Mouse (Mus musculus): ENCODE results near the gene Agrn.
"Not testable (repeated sequence)": the region's sequence is repeated elsewhere in the genome, so short reads cannot be mapped to it uniquely, and the experiment has no call there.

Gene Agrn

GRCm38 (mm10) chr4:156200623-156201475 lies 3.6 kb upstream of the Agrn start, which contains the start of gene Isg15:
TSS of gene Isg15 (minus strand) at chr4:156200818.
- no peak for DNase-seq

DNA sequence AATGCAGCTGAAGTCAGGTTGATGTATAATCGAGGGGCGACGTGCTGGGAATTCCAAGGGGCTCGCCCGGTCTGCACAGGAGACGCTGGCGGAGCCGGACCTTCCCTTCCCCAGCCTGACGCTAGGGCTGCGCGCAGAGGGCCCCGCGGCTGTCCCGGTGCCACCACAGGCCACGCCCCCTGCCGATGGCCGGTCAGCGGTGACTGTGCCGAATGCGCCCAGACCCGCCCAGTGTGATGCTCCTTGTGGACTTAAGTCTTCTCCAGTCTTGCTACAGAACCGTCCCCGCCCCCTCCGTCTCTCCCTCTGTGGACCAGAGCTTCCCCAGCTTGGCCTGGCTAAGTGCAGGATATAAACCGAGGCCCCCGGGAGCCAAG lies 529 bp upstream of the Agrn start:
- DNase-seq, result peak; percentile 84

DNA sequence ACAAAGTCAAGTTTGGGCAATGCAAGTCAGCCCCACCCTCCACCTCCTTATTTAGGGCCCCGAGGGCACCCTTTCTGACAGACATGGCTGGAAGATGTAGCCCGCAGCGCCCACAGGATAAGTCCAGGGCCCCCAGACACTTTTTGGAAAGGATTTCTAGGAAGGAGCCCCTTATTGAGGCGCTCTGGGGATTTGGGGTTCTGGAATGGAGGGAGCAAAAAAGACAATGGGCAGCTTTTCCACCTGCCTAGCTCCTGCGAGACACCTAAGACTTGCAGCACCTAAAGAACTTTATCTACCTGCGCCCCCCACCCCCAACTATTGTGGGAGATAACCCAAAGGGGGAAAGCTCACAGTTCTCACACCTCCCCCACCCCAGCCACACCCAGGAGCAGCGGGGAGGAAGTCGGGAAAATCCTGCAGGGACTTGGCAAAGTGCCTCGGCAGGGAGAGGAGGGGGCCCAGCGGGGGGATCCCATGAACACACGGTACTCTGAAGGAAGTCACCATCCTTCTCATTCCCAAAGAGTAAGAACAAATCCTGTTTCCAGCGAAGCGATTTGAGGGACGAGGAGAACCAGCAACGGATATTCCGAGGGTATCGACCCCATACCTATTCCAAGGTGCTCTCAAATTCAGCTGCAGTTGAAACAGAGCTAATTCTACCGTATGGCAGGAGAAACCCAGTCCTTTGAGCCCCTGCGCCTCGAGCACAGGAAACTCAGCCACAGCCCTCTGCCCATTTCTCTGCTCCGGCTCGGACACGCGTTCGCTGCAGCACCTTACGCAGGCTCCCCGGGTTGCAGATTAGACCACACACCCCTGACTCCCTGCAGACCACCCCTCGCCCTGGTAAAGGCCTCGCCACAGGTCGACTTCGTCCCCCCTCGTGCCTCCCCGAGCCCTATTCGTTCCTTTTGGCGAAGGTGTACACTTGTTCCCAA lies 1.1 kb downstream of the Agrn start:
- DNase-seq, result peak; percentile 59

GRCm38 (mm10) chr4:156194346-156194745 lies 2.9 kb downstream of the Agrn start:
- no peak for DNase-seq

- no peak for DNase-seq
These were observed 3.4 kb downstream of the Agrn start for GRCm38 (mm10) chr4:156193906-156194305.

DNA sequence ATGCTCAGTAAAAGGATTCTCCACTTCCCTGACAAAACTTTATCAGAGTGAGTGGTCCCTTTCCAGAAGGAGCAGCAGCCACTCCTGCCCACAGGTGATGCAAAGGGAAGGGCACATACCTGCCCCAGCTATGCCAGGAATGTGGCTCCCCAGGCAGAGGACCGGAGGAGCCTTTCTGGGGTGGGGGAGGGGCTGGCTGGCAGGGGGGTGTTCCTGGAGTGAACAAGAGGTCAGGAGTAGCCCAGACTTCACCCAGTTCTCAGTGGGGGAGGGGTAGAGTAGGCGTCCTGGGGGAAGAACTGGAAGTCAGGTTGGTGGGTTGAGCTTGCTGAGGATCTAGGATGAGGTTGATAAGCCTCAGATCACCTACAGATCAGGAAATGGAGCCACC lies 4.1 kb downstream of the Agrn start:
- DNase-seq, result no peak

DNA sequence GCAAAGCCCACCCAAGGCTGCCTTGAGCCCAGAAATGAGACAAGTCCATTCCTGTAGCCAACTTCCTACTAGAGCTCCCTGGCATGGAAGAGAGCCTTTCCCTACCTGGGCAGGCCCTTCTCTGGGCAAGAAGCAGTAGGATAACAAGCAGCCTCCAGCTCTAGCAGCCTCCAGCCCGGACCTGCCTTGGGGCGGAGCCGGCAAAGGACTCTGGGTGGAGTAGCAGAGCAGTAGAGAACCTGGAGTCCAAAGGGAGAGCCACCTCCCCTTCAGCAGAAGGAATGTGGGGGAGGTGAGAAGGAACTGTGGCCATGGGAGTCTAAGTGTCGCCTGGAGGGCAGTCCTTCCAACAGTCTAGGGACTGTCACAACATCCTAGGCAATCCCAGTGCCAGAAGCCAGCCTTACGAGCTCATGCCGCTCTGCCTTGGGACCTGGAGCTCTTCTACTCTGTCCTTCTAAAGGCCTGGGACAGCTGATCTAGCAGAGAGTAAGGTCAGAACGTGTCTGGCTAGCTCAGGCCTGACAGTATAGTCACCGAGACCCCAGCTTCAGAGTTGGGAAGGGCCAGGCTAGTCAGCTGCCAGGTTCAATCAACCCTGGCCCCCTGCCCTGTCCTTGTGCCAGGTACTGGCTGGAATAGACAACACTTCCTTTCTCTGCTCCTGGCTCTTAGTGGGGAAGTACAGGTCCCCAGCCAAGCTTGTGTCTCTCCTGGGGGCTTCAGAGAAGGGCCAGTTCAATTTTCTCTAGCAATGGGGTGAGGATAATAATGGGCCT lies 4.7 kb downstream of the Agrn start:
- DNase-seq, result no peak

GRCm38 (mm10) chr4:156188811-156189323 lies 8.4 kb downstream of the Agrn start:
- peak; percentile 65 for DNase-seq

- DNase-seq, result no peak
These were observed 9.0 kb downstream of the Agrn start for GRCm38 (mm10) chr4:156188162-156188810.

- DNase-seq, result peak; percentile 62
These were observed 11.1 kb downstream of the Agrn start for GRCm38 (mm10) chr4:156185950-156186850.

- no peak for DNase-seq
These were observed 11.8 kb downstream of the Agrn start for GRCm38 (mm10) chr4:156185456-156185949.

GRCm38 (mm10) chr4:156184291-156184954 lies 12.9 kb downstream of the Agrn start:
- DNase-seq, result no peak

DNA sequence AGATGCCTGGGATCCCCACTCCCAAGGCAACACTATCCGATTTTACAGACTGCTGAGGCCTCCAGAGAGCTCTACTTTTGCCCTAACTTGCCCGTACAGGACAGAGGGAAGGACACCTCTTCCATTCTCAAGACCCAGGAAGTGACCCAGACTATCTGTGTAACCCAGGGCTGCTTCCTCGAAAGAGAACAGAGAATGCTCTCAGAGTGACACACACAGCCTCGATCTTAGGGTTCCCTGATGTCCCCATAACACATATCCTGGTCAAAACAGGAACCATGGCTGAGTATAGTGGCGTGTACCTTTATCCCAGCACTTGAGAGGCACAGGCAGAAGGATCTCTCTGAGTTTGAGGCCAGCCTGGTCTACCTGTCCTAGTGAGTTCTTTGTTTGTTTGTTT lies 13.5 kb downstream of the Agrn start:
- DNase-seq, result no peak

DNA sequence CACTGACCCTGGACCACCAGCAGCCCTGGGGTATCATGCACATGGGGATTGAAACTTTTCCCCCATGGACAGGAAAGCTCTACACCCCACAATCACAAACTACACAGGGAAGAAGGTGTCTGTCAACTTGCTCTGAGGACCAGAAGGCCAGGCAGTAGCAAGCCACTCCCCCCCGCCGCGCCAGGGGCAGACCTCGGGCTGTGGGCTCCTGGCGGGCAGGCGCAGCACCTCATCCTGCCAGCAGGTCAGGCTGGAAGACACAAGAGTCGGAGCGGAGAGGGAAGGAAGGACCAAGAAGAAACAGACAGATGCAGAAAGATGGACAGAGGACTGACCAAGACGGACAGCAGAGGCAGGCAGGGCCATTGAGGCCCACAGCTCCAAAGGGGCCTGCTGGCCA lies 19.7 kb downstream of the Agrn start:
- DNase-seq, result no peak

DNA sequence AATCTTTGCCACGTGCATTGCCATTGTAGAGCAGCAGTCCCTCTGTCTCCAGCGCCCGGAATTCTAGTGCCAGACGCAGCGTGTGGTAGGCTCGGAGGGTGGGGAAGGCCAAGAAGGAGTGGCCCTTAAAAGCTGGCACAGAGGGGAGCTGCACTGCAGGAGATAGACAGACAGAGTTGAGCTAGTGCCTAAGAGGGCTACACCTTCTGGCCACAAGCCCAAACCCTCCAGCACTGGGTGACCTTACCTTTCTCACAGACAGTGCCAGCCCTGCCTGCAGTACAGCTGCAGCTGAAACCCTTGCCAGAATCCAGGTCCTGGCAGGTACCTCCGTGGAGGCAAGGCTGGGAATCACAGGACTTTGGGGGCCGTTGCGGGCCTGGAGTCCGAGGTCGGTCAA lies 25.5 kb downstream of the Agrn start:
- no peak for DNase-seq

- no peak for DNase-seq
These were observed 28.2 kb downstream of the Agrn start for GRCm38 (mm10) chr4:156169129-156169528.

GRCm38 (mm10) chr4:156168611-156169010 lies 28.7 kb downstream of the Agrn start:
- no peak for DNase-seq

DNA sequence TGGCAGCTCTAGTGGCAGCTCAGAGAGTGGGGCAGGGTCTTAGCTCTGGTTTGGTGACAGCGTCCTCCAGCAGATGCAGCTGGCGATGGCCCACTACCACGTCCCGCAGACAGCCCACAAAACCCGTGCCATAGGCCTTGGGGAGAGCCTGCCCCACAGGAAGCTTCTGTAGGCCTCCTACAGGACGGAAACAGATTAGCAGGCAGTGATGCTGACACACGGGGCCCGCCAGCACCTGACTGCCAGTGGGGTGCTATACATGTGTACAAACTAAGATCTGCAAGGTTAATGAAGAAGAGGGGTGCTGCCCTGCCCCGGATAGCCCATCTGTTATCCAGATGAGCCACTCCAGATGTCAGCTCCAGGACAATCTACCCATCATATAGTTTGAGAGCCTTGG lies 30.8 kb downstream of the Agrn start:
- DNase-seq, result no peak

GRCm38 (mm10) chr4:156154771-156155170 lies 42.5 kb downstream of the Agrn start:
- DNase-seq, result no peak

DNA sequence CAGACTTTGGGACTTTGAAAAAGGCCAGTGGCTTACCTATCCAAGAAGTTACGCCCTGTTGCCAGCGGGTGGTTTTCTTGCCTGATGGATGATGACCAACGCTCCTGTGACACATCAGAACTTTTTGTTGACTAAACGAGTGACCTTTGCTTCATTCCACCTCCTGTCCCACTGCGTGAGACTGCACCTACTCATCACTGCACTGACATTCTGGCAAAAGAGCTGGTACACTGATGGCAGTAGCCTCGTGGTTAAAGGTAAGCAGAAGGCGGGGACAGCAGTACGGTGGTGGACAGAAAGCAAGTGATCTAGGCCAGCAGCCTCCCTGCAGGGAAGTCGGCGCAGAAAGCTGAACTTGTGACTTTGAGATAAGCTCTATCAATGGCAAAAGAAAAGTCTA lies 46.4 kb downstream of the Agrn start:
- DNase-seq, result not testable (repeated sequence)
